ENCODE assay signal across 24 mouse cellular contexts in genomic region chr10:72588561-72588960, GRCm38 (mm10).
"Had no signal": no experiment of that assay in that cellular context is flagged by ENCODE, and none has a peak within 500 bp of the region (broad histone marks: within the 10 kb centered on the region; RNA-seq: fewer than 3 reads in every experiment).

No protein-coding gene starts in this region.

- DNase-seq: gastrocnemius, adult 2 months; gastrocnemius, postnatal 10 days; gastrocnemius, postnatal 25 days; heart, adult 18-20 months; heart, postnatal 10 days; heart, postnatal 4 days; kidney, adult 18-20 months; kidney, adult 8-10 months; kidney, postnatal 10 days; kidney, postnatal 25 days; kidney, postnatal 4 days; layer of hippocampus, adult 9-11 months; layer of hippocampus, postnatal 36 days; left cerebral cortex, postnatal 4 days had no signal

- H3K4me1 ChIP-seq: heart, embryonic 10.5 days; heart, embryonic 12.5 days; hindbrain, embryonic 10.5 days; hindbrain, embryonic 12.5 days; intestine, embryonic 15.5 days; limb, embryonic 13.5 days; limb, embryonic 15.5 days; liver, embryonic 12.5 days had no signal

- H3K27ac ChIP-seq: gastrocnemius, adult 2 months; heart, embryonic 10.5 days; hindbrain, embryonic 10.5 days; hindbrain, embryonic 12.5 days; hindbrain, embryonic 14.5 days; intestine, embryonic 15.5 days; limb, embryonic 13.5 days; limb, embryonic 15.5 days; liver, embryonic 12.5 days; liver, embryonic 14.5 days had no signal

- H3K4me3 ChIP-seq: gastrocnemius, adult 2 months; heart, embryonic 10.5 days; heart, embryonic 12.5 days; hindbrain, embryonic 10.5 days; hindbrain, embryonic 12.5 days; intestine, embryonic 15.5 days; limb, embryonic 13.5 days; limb, embryonic 15.5 days; liver, embryonic 12.5 days had no signal

- H3K27me3 ChIP-seq: heart, embryonic 12.5 days; hindbrain, embryonic 12.5 days; intestine, embryonic 15.5 days; limb, embryonic 13.5 days; limb, embryonic 15.5 days; liver, embryonic 12.5 days had no signal
